Mouse (Mus musculus): ENCODE measurements around the gene Gcgr. TPM values are rescaled to one million over a fixed set of nuclear protein-coding genes. Genes with fewer than 3 reads are reported as not detected.

Gene Gcgr
- total and polyA plus RNA-seq, 3 experiments, result 0.09 to 0.20 (median 0.13) TPM

DNA sequence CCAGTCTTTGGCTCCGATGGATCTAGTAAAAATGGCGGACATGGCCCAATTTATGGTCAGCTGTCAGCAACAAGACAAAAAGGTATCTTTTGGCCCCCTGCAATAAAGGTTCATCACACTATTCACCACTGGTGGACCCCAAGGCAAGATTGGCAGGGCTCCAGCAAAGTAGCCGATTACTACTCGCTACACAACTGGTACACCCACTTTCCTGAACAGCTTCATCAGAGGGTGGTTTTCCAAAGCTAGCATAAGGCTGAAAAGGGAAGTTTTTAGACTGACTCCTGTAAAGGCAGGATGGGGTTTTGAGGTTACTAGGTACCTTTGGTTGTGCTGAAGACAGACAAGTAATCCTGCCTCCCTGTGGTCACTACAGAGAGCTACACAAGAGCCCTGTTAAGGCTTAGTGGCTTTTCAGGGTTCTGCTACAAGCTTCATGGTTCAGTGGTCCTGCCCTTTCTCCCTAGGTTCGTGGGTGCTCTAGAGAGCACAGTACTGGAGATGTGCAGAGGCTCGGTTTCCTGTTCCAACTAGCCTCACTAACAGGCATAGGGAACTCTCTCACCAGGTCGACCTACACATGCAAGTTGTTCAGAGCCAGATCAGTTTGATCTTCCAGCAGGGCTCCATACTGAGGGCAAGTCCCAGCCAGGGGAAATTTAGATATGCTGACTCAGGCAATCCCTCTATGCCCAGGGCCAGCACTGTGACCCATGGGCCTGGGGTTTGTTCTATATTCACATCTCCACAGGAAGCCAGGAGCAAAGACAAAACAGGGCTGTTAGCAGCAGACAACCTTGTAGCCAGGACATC is 46.9 kb downstream of the Gcgr start:
- H3K9me3 ChIP-seq (replicated peaks; ENCODE audit: low read length), result no peaks in the 10 kb centered on the region
- H3K4me3 ChIP-seq (replicated peaks in 1 of 3; ENCODE audit: low read depth in 2 of 3, low read length in 2 of 3, poor library complexity in 1 of 3), result no peak overlapping the region
- no peak overlapping the region for H3K9ac ChIP-seq (ENCODE audit: insufficient read depth, low read depth)
- dilution Hi-C loops (cut with MboI; ENCODE audit: extremely low pct_ligation_motif_present, extremely low pct_unique_long_range_greater_than_20kb, low sequenced_read_pairs) (no loop called here), in situ Hi-C loops (cut with MboI; ENCODE audit: low pct_ligation_motif_present, low pct_unique_long_range_greater_than_20kb, low sequenced_read_pairs) (no loop called here)
- no peak overlapping the region for H3K4me2 ChIP-seq (ENCODE audit: insufficient read depth, low read depth, poor library complexity, severe bottlenecking)
- no peak overlapping the region for H3K27ac ChIP-seq (ENCODE audit: insufficient read depth, low read depth)
- H3K4me1 ChIP-seq (ENCODE audit: control insufficient read depth in 1 of 2, insufficient read depth in 2 of 2), result peaks cover 11 to 62% of the 10 kb centered on the region in 2 experiments
- H3K36me3 ChIP-seq (replicated peaks in 1 of 2; ENCODE audit: control insufficient read depth in 1 of 2, insufficient read depth in 1 of 2, low read length in 1 of 2), result peaks cover 32 to 46% of the 10 kb centered on the region in 2 experiments
- TF ChIP-seq RCOR1 (conservative IDR thresholded peaks at IDR 0.05; ENCODE audit: low read depth, low read length) (no peak), NELFE (IDR thresholded peaks at IDR 0.05; ENCODE audit: low read depth, low read length) (no peak; the same call in 1 of the 2 replicates), UBTF (IDR thresholded peaks at IDR 0.05; ENCODE audit: low read depth, low read length) (no peak), KAT2A (IDR thresholded peaks at IDR 0.05; ENCODE audit: insufficient replicate concordance, low read length) (no peak), MYC (IDR thresholded peaks at IDR 0.05; ENCODE audit: low read depth, low read length) (no peak), JUND (conservative IDR thresholded peaks at IDR 0.05; ENCODE audit: low read depth, low read length) (no peak), CHD1 (IDR thresholded peaks at IDR 0.05; ENCODE audit: low read depth, low read length) (no peak), ETS1 (conservative IDR thresholded peaks at IDR 0.05; ENCODE audit: low read depth, low read length) (no peak), IRF4 (IDR thresholded peaks at IDR 0.05; ENCODE audit: low read depth, low read length) (no peak), SIN3A (IDR thresholded peaks at IDR 0.05; ENCODE audit: low read length) (no peak), MXI1 (IDR thresholded peaks at IDR 0.05; ENCODE audit: low read depth, low read length) (no peak), POLR2A (IDR thresholded peaks at IDR 0.05; ENCODE audit: low read depth, low read length) (peak; percentile 19; the same call in 1 of the 2 replicates), CHD2 (IDR thresholded peaks at IDR 0.05; ENCODE audit: low read length) (no peak), USF2 (conservative IDR thresholded peaks at IDR 0.05; ENCODE audit: low read depth, low read length) (no peak), GABPA (IDR thresholded peaks at IDR 0.05; ENCODE audit: insufficient replicate concordance, low read depth, low read length) (no peak), MAFK (IDR thresholded peaks at IDR 0.05; ENCODE audit: insufficient replicate concordance, low read length) (peak; percentile 85; the same call in 1 of the 2 replicates), USF1 (IDR thresholded peaks at IDR 0.05; ENCODE audit: low read depth, low read length) (no peak), BHLHE40 (IDR thresholded peaks at IDR 0.05; ENCODE audit: low read depth, low read length) (no peak), ZNF384 (IDR thresholded peaks at IDR 0.05; ENCODE audit: low read depth, low read length) (no peak), SMC3 (IDR thresholded peaks at IDR 0.05; ENCODE audit: low read depth, low read length) (peak; percentile 67), POLR2AphosphoS2 (IDR thresholded peaks at IDR 0.05; ENCODE audit: low read depth, low read length) (peak; percentile 39), JUN (IDR thresholded peaks at IDR 0.05; ENCODE audit: insufficient read depth, low read depth, low read length) (no peak), RAD21 (IDR thresholded peaks at IDR 0.05; ENCODE audit: low read depth, low read length) (peak; percentile 28), HCFC1 (IDR thresholded peaks at IDR 0.05; ENCODE audit: low read depth, low read length) (no peak), CTCF (conservative IDR thresholded peaks at IDR 0.05 in 1 of 2, IDR thresholded peaks at IDR 0.05 in 1 of 2; ENCODE audit: low read depth in 2 of 2, low read length in 2 of 2) (peak; percentile 63 to 71), NRF1 (IDR thresholded peaks at IDR 0.05; ENCODE audit: low read depth, low read length) (no peak), MAX (IDR thresholded peaks at IDR 0.05; ENCODE audit: low read length) (no peak), ZKSCAN1 (IDR thresholded peaks at IDR 0.05; ENCODE audit: borderline replicate concordance, low read depth, low read length) (no peak), ELF1 (IDR thresholded peaks at IDR 0.05; ENCODE audit: low read depth, low read length) (no peak), EP300 (IDR thresholded peaks at IDR 0.05; ENCODE audit: low read length) (no peak), TCF12 (IDR thresholded peaks at IDR 0.05; ENCODE audit: low read depth, low read length) (no peak), PAX5 (IDR thresholded peaks at IDR 0.05; ENCODE audit: low read length) (no peak), TBP (conservative IDR thresholded peaks at IDR 0.05; ENCODE audit: low read depth, low read length) (no peak), ZMIZ1 (IDR thresholded peaks at IDR 0.05; ENCODE audit: low read depth, low read length) (0 out of 2 replicates have a peak, but pooled peaks have one; percentile 6), MAZ (IDR thresholded peaks at IDR 0.05; ENCODE audit: low read depth, low read length) (0 out of 2 replicates have a peak, but pooled peaks have one; percentile 24), ZC3H11A (IDR thresholded peaks at IDR 0.05; ENCODE audit: low read depth, low read length) (no peak), MEF2A (IDR thresholded peaks at IDR 0.05; ENCODE audit: borderline replicate concordance, low read depth, low read length) (no peak), E2F4 (IDR thresholded peaks at IDR 0.05; ENCODE audit: insufficient replicate concordance, low read depth, low read length) (no peak)
- DNase-seq (ENCODE audit: extremely low read depth), result peak; percentile 68
- H3K27me3 ChIP-seq (replicated peaks), result no peaks in the 10 kb centered on the region
- peaks cover 34% of the 10 kb centered on the region for H3K79me2 ChIP-seq (replicated peaks; ENCODE audit: control insufficient read depth, extremely low read depth, insufficient read depth, poor library complexity, severe bottlenecking)
